Mouse (Mus musculus) midbrain, postnatal 0 days (tissue): ENCODE measurements around the gene Gabbr2. TPM values are rescaled to one million over a fixed set of nuclear protein-coding genes. Genes with fewer than 3 reads are reported as not detected.

ENCODE experiments used
- ATAC-seq: fragments of 200-750 bp; cut with Nextera tagmentation; 2 replicates; pipeline ENCODE4 v1.8.0; 2017; ENCODE audit warnings: moderate number of reproducible peaks, mild to moderate bottlenecking, moderate TSS enrichment, moderate library complexity; ENCODE audit not compliant: low FRiP score
- DNase-seq: peaks from one replicate; pipeline ENCODE4 v3.0.0-alpha.2; 2015; ENCODE audit warnings: low spot score
- H3K27ac ChIP-seq: fragments of 300-500 bp; sonication (generic); 2 replicates; pipeline ENCODE4 v1.5.1; 2014; ENCODE audit warnings: low read depth, mild to moderate bottlenecking, low read length, mixed read lengths
- H3K27me3 ChIP-seq: fragments of 300-500 bp; sonication (generic); 2 replicates; pipeline ENCODE4 v1.6.1; 2014; ENCODE audit warnings: low read length, control low read depth, mixed read lengths; ENCODE audit not compliant: insufficient read depth
- H3K36me3 ChIP-seq: fragments of 300-500 bp; sonication (generic); 2 replicates; pipeline ENCODE4 v1.6.1; 2014; ENCODE audit warnings: low read length, control low read depth, mixed read lengths; ENCODE audit not compliant: insufficient read depth
- H3K4me1 ChIP-seq: fragments of 300-500 bp; sonication (generic); 2 replicates; pipeline ENCODE4 v1.6.1; 2014; ENCODE audit warnings: mild to moderate bottlenecking, control low read depth, antibody characterized with exemption, low read length, mixed read lengths; ENCODE audit not compliant: insufficient read depth
- H3K4me2 ChIP-seq: fragments of 300-500 bp; sonication (generic); 2 replicates; pipeline ENCODE4 v1.6.1; 2014; ENCODE audit warnings: low read depth, mild to moderate bottlenecking, low read length, mixed read lengths; ENCODE audit not compliant: poor library complexity, severe bottlenecking
- H3K4me3 ChIP-seq: fragments of 300-500 bp; sonication (generic); 2 replicates; pipeline ENCODE4 v1.5.1; 2014; ENCODE audit warnings: low read depth, mild to moderate bottlenecking, low read length, moderate library complexity
- H3K9ac ChIP-seq: fragments of 300-500 bp; sonication (generic); replicated peaks from 2 replicates; pipeline ENCODE4 v1.6.1; 2014; ENCODE audit warnings: mild to moderate bottlenecking, low read length, moderate library complexity, mixed read lengths; ENCODE audit not compliant: poor library complexity, severe bottlenecking
- H3K9me3 ChIP-seq: fragments of 300-500 bp; sonication (generic); 2 replicates; pipeline ENCODE4 v1.6.1; 2016; ENCODE audit warnings: low read length, control low read depth
- CTCF ChIP-seq: IDR thresholded peaks from 2 replicates; pipeline ENCODE4 v1.5.1; 2016; ENCODE audit warnings: antibody characterized with exemption, mild to moderate bottlenecking
- WGBS: fragments of 180-500 bp; shearing (Covaris S2); extraction: QIAGEN DNeasy Blood & Tissue Kit; methylation state at CpG from one replicate; pipeline ENCODE4 v1.1.7; 2014; 5-methylcytosine and 5-hydroxymethylcytosine counted together
- polyA plus RNA-seq: library from polyadenylated mRNA; unstranded; fragments of >200 nt; fragmentation: Nextera tagmentation; extraction: Ambion mirVana; gene quantifications from 2 replicates; pipeline ENCODE4 v1.2.1, GENCODE M21; 2015
- total RNA-seq: library from RNA; depleted of rRNA; stranded (reverse); fragments of >200 nt; gene quantifications from 2 replicates; pipeline ENCODE4 v1.2.3, GENCODE M21; 2014

The Gabbr2 gene
- total and polyA plus RNA-seq, 2 experiments from 2014 or later, result 20.5 to 123 TPM

DNA sequence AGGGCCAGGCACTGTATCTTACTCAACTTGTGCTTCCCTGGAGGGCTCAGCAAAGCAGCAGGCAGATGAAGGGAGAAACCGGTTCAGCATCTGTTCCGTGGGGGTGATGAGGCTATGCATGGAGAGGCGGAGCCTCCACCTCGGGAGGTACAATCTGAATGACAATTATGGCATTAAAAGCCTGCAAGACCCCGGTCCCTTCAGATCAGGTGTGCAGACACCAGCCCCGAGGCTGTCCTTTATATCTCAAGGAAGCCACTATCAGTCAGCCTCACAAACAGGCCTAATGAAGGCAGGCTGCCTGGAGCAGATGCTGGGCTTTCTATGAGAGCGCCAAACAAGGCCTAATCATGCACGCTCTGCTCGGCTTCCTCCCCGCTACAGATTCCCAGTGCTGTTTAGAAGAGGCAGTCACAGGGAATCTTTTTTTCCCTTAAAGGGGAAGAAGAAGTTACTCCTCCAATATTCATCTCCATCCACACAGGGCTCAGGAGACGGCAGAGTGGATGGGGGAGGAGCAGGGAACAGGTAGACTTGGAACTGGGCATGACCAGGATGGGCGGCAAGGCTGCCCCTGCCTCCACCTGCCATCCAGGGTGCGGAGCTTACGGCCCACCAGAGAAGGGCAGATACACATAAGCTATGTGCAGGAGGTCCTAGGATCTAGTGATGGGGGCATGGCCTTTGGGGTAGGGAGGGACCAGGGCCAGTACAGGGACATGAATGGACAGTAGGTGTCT lies 244.5 kb downstream of the Gabbr2 start:
- DNase-seq, result peak; percentile 65
- H3K9ac ChIP-seq, result no peak overlapping the region
- H3K4me2 ChIP-seq, result no peak overlapping the region
- H3K4me3 ChIP-seq, result no peak overlapping the region
- H3K27ac ChIP-seq, result peak overlapping the region; percentile 48; the same call in 1 of the 2 replicates
- peaks cover 4% of the 10 kb centered on the region; the same call in 1 of the 2 replicates for H3K4me1 ChIP-seq
- H3K36me3 ChIP-seq, result no peaks in the 10 kb centered on the region
- H3K9me3 ChIP-seq, result no peaks in the 10 kb centered on the region
- TF ChIP-seq CTCF, result no peak
- 32% methylated on average over 14 of the region's 14 CpGs for WGBS
- no peaks in the 10 kb centered on the region for H3K27me3 ChIP-seq
- peak; percentile 60 for ATAC-seq

DNA sequence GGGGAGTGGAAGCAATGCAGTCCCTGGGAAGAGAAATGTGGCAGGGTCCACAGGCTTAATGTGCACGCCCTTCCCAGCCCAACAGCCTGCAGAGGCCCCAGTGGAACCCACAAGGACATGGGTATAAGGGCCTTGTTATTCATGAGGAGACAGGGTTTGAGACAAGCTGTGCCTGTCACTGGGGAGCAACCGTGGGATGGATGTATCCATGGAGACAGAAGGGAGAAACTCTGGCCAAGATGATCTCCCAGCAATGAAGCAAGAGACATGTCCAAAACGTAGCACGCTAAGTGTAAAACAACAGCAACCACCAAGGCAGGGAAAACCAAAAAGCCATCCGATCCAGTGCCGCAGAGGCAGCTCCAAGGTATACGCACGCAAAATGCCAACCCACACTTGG lies 246.1 kb downstream of the Gabbr2 start:
- Histone ChIP-seq H3K4me1 (peaks cover 4% of the 10 kb centered on the region; the same call in 1 of the 2 replicates), H3K9ac (no peak overlapping the region), H3K27me3 (no peaks in the 10 kb centered on the region), H3K4me3 (no peak overlapping the region), H3K27ac (no peak overlapping the region), H3K36me3 (no peaks in the 10 kb centered on the region), H3K4me2 (no peak overlapping the region), H3K9me3 (no peaks in the 10 kb centered on the region)
- 76% methylated on average over 8 of the region's 8 CpGs for WGBS
- ATAC-seq, result no peak
- DNase-seq, result no peak
- TF ChIP-seq CTCF, result no peak

DNA sequence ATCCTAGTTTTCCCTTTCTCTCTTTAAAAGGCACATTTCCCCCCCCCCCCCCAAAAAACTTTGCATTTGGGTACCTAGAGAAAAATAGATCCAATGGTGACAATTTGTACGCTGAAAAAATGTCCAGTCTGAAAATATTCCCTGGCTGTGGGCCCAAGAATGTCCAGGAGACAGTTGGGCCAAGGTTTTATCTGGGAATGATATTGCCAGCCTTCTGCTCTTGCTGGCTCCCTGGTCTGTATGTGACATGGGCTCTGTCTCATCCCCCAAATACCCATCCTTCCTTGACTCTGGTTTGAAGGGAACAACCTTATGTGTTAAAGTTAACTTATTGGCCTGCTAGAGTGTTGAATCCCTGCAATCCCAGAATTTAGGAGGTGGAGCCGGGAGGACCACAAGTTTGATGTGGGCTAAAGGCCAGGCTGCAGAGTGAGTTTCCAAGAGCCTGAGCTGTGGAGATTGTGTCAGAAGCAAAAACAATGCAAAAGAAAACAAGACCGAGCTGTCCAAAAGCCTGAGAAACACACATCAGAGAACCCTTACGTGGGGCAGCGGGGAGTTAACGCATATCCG lies 247.0 kb downstream of the Gabbr2 start:
- Histone ChIP-seq H3K36me3 (no peaks in the 10 kb centered on the region), H3K4me2 (no peak overlapping the region), H3K27me3 (no peaks in the 10 kb centered on the region), H3K9me3 (no peaks in the 10 kb centered on the region), H3K4me1 (peaks cover 4% of the 10 kb centered on the region; the same call in 1 of the 2 replicates), H3K27ac (no peak overlapping the region), H3K9ac (no peak overlapping the region), H3K4me3 (no peak overlapping the region)
- ATAC-seq, result no peak
- TF ChIP-seq CTCF, result no peak
- no peak for DNase-seq
- WGBS, result 72% methylated on average over 7 of the region's 7 CpGs

DNA sequence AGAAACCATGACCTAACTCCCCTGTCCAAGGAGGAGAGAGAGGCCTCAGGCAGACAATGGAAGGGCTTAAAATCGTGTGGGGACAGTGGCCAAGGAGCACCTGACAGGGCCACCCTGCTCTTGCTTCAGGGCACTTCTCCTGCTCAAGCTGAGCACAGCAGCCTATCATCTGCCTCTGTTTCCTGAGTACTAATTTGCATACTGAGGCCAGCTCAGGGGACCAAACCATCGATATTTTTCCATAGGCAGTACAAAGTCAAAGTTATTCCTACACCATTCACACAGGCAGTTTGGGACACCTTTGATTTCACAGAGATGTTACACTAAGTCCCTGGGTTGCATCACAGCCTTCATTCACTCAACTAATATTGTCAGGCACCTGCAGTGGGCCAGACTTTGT lies 249.1 kb downstream of the Gabbr2 start:
- Histone ChIP-seq H3K4me3 (no peak overlapping the region), H3K27me3 (no peaks in the 10 kb centered on the region), H3K4me1 (peaks cover 6% of the 10 kb centered on the region; the same call in 1 of the 2 replicates), H3K9me3 (no peaks in the 10 kb centered on the region), H3K36me3 (0 out of 2 replicates have a peak, but pooled peaks cover 2% of the 10 kb centered on the region), H3K9ac (no peak overlapping the region), H3K4me2 (no peak overlapping the region), H3K27ac (no peak overlapping the region)
- ATAC-seq (no peak), DNase-seq (no peak)
- 5% methylated on average over 2 of the region's 2 CpGs for WGBS
- TF ChIP-seq CTCF, result no peak

DNA sequence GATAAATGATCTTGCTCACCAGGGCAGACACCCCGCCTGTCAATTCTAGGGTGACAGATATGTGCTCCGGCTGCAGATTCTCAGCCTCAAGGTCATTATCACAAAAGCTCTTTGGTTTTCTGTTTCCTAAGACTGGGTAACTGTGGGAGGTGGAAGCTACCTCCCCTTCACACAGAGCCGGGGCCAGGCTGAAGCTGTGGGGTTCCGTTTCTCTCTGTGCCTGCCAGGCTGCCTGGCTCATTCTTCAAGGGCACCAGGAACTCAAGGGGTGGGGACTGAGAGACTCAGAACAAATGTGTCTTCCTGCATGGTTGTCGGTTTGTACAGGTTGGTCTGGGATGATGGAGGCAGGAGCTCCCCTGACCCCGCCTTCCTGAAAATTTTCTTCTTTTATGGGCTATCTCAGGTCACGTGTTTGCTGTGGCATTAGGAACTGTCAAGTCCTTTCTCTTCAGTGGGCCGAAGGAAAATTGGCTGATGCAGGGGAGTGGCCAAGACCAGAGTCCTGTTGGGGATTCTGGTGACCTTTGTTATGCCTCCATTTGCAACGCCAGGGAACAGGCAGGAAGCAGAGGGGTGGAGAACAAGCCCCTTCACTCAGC lies 254.7 kb downstream of the Gabbr2 start:
- H3K36me3 ChIP-seq, result peaks cover 25% of the 10 kb centered on the region
- no peak for ATAC-seq
- no peak for TF ChIP-seq CTCF
- no peak overlapping the region for H3K9ac ChIP-seq
- no peaks in the 10 kb centered on the region for H3K9me3 ChIP-seq
- no peak overlapping the region; the same call in 1 of the 2 replicates for H3K27ac ChIP-seq
- no peak overlapping the region for H3K4me2 ChIP-seq
- WGBS, result 37% methylated on average over 9 of the region's 9 CpGs
- H3K27me3 ChIP-seq, result no peaks in the 10 kb centered on the region
- DNase-seq, result peak; percentile 22
- H3K4me3 ChIP-seq, result no peak overlapping the region
- H3K4me1 ChIP-seq, result 0 out of 2 replicates have a peak, but pooled peaks cover 3% of the 10 kb centered on the region

DNA sequence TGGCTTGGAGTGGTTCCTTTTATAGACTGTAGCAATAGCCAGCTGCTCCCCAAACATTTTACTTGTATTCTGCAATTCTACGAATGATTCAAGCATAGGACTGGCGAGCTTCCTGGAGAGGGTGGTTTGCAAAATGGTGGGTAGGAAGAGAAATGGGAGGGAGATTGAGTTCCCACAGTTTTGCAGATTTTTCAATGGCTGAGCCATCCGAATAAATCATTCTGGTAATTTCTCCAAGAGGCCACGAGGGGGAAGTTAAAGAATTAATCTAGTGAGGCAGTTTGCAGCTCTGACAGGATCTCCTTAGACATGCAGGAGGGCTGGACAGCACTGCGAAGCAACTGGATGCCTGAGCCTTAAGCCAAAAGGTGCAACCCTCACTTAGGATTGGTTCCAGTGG lies 256.8 kb downstream of the Gabbr2 start:
- H3K4me3 ChIP-seq, result no peak overlapping the region
- TF ChIP-seq CTCF, result peak; percentile 64
- H3K27me3 ChIP-seq, result no peaks in the 10 kb centered on the region
- 56% methylated on average over 5 of the region's 5 CpGs for WGBS
- no peak overlapping the region for H3K27ac ChIP-seq
- H3K4me1 ChIP-seq, result peaks cover 10% of the 10 kb centered on the region; the same call in 1 of the 2 replicates
- ATAC-seq (no peak), DNase-seq (peak; percentile 67)
- no peak overlapping the region for H3K4me2 ChIP-seq
- peaks cover 28% of the 10 kb centered on the region for H3K36me3 ChIP-seq
- H3K9ac ChIP-seq, result no peak overlapping the region
- H3K9me3 ChIP-seq, result no peaks in the 10 kb centered on the region
